ENCODE assay signal across 19 mouse cellular contexts in the genomic region with DNA sequence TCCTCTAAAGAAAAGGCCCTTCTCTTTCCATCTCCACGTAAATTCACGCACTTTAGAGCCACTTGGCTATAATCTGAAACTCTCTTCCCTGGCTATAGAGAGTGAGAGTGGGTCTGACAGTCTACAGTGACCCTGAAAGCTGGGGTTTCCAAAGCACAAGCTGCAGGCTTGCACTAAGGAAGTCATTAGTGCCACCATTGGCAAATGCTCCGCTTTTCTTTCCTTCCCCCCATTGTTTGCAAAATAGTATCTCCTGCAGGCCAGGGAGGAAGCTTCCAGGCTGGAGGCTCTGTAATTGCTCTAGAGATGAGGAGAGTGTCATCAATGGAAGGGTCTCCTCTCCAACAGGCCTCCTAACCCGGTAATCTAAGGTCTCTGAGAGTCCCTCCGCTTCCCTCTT.
A peak's percentile ranks its signal among the peaks of the same experiment; 100 is the strongest.
DNase-seq lines count a peak whose midpoint lies in the region; ATAC-seq and TF ChIP-seq lines count a peak whose summit lies in the region.
"Had no signal": no experiment of that assay in that cellular context is flagged by ENCODE, and none has a peak within 500 bp of the region (broad histone marks: within the 10 kb centered on the region; RNA-seq: fewer than 3 reads in every experiment).

No protein-coding gene starts in this region.

- peaks cover 3% of the 10 kb centered on the region; the same call in 1 of the 2 replicates for H3K4me1 ChIP-seq in lung, embryonic 14.5 days (ENCODE audit: insufficient read depth)
- H3K4me1 ChIP-seq: forebrain, embryonic 15.5 days had no signal

- H3K4me2 ChIP-seq in lung, embryonic 14.5 days: no peak overlapping the region
- H3K4me2 ChIP-seq: embryonic facial prominence, embryonic 12.5 days; forebrain, embryonic 13.5 days; forebrain, embryonic 15.5 days had no signal

- no peaks in the 10 kb centered on the region for H3K27me3 ChIP-seq in lung, embryonic 14.5 days (ENCODE audit: insufficient read depth, low read length)
- H3K27me3 ChIP-seq: embryonic facial prominence, embryonic 12.5 days; forebrain, embryonic 13.5 days; forebrain, embryonic 15.5 days had no signal

- no peak overlapping the region for H3K27ac ChIP-seq in lung, embryonic 14.5 days (ENCODE audit: low read depth)
- H3K27ac ChIP-seq: embryonic facial prominence, embryonic 10.5 days; embryonic facial prominence, embryonic 12.5 days; forebrain, embryonic 13.5 days; forebrain, embryonic 15.5 days had no signal

- no peak overlapping the region for H3K9ac ChIP-seq in lung, embryonic 14.5 days
- H3K9ac ChIP-seq: embryonic facial prominence, embryonic 12.5 days; forebrain, embryonic 13.5 days; forebrain, embryonic 15.5 days had no signal

- peak; percentile 40 for DNase-seq in lung, embryonic 14.5 days
- DNase-seq in lung, postnatal 25 days (ENCODE audit: low spot score): no peak
- peak; percentile 34 for DNase-seq in lung, postnatal 36 days
- DNase-seq in lung, postnatal 10 days: no peak
- no peak for DNase-seq in kidney, postnatal 14 days
- no peak for DNase-seq in thymus, postnatal 25 days
- DNase-seq: adrenal gland, adult 2 months; adrenal gland, postnatal 10 days; adrenal gland, postnatal 25 days; cerebellum, adult 11-12 months; cerebellum, adult 2 months; cerebellum, adult 9-10 months; cerebellum, postnatal 10 days; cerebellum, postnatal 25 days had no signal

- no peak for ATAC-seq in lung, embryonic 14.5 days (ENCODE audit: insufficient read depth)
- ATAC-seq in megakaryocyte, adult 5-6 weeks (ENCODE audit: poor library complexity, severe bottlenecking): peak; percentile 51; the same call in 1 of the 2 replicates
- ATAC-seq: forebrain, embryonic 13.5 days; forebrain, embryonic 15.5 days had no signal

- WGBS in lung, embryonic 14.5 days: 72% methylated on average over 5 of the region's 5 CpGs

- no peaks in the 10 kb centered on the region for H3K36me3 ChIP-seq in lung, embryonic 14.5 days (ENCODE audit: insufficient read depth)
- H3K36me3 ChIP-seq: embryonic facial prominence, embryonic 10.5 days; embryonic facial prominence, embryonic 12.5 days; forebrain, embryonic 15.5 days had no signal

- H3K9me3 ChIP-seq in lung, embryonic 14.5 days (ENCODE audit: low read depth, low read length): no peaks in the 10 kb centered on the region
- H3K9me3 ChIP-seq: embryonic facial prominence, embryonic 10.5 days; embryonic facial prominence, embryonic 12.5 days; forebrain, embryonic 13.5 days; forebrain, embryonic 15.5 days had no signal

- H3K4me3 ChIP-seq in lung, embryonic 14.5 days (ENCODE audit: low read depth, low read length): no peak overlapping the region
- H3K4me3 ChIP-seq: embryonic facial prominence, embryonic 10.5 days; embryonic facial prominence, embryonic 12.5 days; forebrain, embryonic 13.5 days; forebrain, embryonic 15.5 days had no signal

- no peak for TF ChIP-seq CTCF in lung, embryonic 14.5 days (IDR thresholded peaks at IDR 0.05; ENCODE audit: low read depth)

Comparison
In these comparisons a context has a peak if more than half of its experiments do, and no peak if none do; other contexts are left out.
1. DNase-seq: peak in lung, embryonic 14.5 days (single experiment) and lung, postnatal 36 days (single experiment); none in lung, postnatal 25 days (single experiment), lung, postnatal 10 days (single experiment), kidney, postnatal 14 days (single experiment) and thymus, postnatal 25 days (single experiment).